Mouse (Mus musculus): ENCODE measurements around the gene 4930432M17Rik. TPM values are rescaled to one million over a fixed set of nuclear protein-coding genes. Genes with fewer than 3 reads are reported as not detected.

4930432M17Rik gene
- total RNA-seq (2021): not detected in 2 replicates
- long read RNA-seq, experiment 1: 0 reads
- long read RNA-seq, experiment 2: 0 reads

DNA sequence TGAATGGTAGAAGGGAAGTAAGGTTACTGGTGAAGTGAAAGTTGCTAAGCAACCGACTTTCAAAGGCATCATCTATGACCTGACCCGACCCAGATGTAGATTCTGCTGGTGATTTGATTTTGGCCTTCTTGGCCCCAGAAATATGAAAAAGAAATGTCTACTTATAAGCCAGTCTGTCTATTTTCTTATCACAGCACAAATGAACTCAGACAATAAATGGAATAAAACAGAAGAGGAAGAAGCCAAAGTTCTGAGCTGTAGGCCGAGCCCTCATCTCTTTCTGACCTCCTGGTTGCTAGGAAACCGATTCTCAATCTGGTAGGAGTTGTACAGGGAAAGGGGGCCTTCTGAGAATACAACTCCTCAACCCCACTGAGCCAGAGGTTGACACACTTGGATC lies at the start of gene 4930432M17Rik:
Gene 4930432M17Rik, plus strand, starts transcription at position 301 of the 400 bp plus-strand sequence.
- DNase-seq: no peak

DNA sequence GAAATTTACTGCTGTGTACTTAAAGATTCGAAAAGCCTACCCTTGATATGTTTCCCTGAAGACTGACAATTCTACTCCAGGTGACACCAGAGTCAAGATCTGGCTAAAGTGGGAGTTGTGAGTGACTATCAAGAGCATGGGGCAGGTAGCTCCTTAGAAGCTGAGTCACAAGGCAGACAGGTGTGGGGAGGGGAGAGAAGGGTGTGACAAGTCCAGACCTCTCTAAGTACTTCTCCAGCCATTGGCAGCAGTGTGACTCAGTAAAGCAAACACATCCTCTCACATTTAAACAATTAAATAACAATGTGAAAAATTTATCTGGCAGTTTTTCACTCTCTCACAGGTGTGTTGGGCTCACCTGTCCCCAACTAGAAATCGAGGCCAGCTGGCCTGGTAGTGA lies 44.9 kb upstream of the 4930432M17Rik start:
- no peak for DNase-seq

- no peak for DNase-seq
Observed at GRCm38 (mm10) chr3:121626273-121626672, 44.3 kb upstream of the 4930432M17Rik start.

DNA sequence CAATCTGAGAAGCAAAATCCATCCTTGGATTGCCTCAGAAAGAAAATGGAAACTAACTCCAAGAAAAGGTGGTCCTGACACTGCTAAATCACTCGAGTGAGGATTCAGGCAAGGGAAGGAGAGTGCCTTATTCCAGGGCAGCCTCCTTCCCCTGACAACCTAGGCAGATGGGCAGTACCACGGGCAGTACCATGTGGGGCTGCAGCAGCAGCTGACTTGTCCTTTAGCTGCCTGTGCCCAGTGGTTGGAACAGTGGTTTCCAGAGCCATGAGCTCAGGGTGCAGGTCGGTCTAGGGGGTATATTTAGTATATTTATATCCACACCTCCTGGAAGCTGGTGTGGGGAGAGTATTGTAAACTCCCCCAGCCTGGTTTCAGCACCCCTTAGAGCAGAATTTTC lies 42.3 kb upstream of the 4930432M17Rik start:
- DNase-seq: no peak

DNA sequence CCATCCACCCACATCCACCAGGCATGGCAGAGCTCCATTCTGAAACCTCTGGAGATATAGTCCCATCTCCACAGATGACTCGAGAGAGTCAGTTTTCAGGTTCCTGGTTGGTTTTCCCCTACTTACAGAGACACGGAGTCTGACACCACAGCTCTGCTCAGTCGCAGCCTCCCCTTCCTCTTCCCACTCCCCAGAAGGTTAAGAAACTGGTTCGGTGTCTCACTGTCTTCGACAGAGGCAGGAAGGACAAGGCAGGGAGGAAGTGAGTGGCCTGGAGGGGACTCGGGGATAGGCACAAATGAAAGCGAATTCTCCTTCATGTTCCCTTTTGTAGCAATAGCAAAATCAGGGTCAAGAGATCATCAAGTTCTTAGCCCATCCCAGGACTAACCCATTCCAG lies 39.9 kb upstream of the 4930432M17Rik start:
- DNase-seq: no peak

GRCm38 (mm10) chr3:121634963-121635362 lies 35.6 kb upstream of the 4930432M17Rik start:
- no peak for DNase-seq

DNA sequence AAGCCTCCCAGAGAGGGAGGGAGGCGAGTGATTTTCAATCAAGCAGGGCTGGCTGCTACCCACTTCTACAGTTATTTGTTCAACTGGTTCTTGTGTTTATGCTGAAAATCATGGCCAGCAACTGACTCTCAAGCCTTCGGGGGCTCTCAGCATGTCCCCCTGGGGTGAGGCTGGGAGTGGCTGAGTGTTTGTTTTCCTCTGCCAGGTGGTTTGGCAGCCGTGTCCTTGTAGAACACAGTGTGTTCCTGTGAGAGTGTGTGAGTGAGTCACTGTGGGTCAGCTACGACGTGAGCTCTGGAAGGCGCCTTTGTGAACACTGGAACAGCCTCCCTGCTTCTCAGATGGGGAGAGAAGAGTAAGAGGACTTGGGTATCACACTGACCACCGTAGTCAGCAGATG lies 35.1 kb upstream of the 4930432M17Rik start:
- peak; percentile 39 for DNase-seq

- DNase-seq: peak; percentile 53
Observed at GRCm38 (mm10) chr3:121636315-121636714, 34.2 kb upstream of the 4930432M17Rik start.

DNA sequence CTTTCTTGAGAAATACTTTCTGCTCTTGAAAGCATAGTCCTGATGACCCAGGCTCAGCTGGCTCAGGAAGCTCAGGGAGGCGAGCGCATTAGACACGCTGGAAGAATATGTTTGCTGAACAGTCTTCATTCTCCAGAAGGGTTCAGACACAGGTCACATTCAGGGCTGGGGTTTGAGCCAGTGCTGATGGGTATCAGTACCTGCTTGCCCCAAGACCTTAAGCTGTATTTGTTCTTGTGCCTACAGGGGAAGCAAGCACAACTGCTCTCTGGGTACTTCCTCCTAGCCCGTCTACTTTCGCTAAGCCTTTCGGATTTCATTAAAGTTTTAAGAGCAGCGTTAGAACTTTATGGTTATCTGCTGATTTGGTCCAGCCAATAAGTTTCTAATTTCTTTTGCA lies 33.8 kb upstream of the 4930432M17Rik start:
- DNase-seq: no peak

GRCm38 (mm10) chr3:121637792-121638191 lies 32.8 kb upstream of the 4930432M17Rik start:
- DNase-seq: no peak

- DNase-seq: no peak
Observed at GRCm38 (mm10) chr3:121638241-121638640, 32.3 kb upstream of the 4930432M17Rik start.

DNA sequence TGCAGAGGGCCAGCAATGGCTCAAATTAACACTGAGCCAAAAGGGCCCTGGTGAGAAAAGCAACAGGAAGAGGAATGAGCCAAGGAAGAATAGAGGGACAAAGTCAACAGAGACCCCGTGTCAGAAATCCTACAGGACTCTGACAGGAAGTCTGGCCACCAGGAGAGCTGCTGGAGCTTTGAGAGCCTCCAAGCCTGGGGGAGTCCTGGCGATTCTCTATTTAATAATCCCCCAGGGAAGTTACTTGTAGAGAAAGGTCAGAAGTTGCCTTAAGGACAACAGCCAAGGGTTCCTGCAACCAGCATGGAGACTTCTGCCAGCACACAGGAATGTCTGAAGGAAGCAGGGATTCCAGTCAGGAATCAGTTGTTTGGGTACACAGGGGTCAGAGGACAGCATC lies 30.0 kb upstream of the 4930432M17Rik start:
- DNase-seq: peak; percentile 37

GRCm38 (mm10) chr3:121643236-121643635 lies 27.3 kb upstream of the 4930432M17Rik start:
- DNase-seq: peak; percentile 68

DNA sequence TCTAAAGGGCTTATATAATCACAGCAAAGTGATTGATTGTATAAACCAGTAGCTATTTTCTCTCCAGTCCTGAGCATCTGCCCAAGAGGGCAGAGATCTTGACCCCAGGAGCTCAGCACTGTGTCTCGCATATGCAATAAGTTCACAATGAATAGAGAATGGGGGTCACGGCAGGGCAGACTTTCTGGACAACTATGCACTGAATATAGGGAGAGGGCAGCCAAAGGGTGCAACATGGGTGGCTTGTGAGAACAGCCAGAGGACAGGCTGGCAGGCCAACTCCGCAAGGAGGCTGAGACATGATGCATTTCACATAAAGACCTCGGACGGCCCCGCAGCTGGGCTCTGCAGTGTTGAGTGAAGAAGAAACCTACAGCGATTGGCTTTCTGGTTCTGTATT lies 25.1 kb upstream of the 4930432M17Rik start:
- peak; percentile 42 for DNase-seq

- DNase-seq: peak; percentile 14
Observed at GRCm38 (mm10) chr3:121646364-121647048, 24.1 kb upstream of the 4930432M17Rik start.

- DNase-seq: no peak
Observed at GRCm38 (mm10) chr3:121648238-121648778, 22.3 kb upstream of the 4930432M17Rik start.

GRCm38 (mm10) chr3:121650052-121650671 lies 20.4 kb upstream of the 4930432M17Rik start:
- DNase-seq: no peak

GRCm38 (mm10) chr3:121651710-121652109 lies 18.9 kb upstream of the 4930432M17Rik start:
- DNase-seq: no peak

- DNase-seq: peak; percentile 21
Observed at GRCm38 (mm10) chr3:121652186-121652585, 18.4 kb upstream of the 4930432M17Rik start.

DNA sequence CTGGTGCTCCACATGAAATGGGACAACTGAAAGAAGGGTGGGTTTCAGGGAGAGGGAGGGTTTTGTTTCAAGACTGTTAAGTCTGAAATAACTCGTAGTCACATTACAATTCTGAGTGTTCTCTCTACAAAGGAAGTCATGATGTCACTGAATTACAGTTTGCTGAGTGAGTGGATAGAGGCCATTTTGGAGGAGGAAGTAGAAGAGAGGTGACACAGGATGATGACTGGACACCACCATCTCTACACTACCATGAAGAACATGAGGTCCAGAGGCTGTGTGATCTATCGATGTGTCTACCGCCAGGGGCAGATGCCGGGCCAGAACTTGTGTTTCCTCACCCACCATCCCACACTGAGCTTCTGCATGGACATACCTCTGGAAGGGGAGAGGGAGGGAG lies 13.6 kb upstream of the 4930432M17Rik start:
- no peak for DNase-seq

- DNase-seq: no peak
Observed at GRCm38 (mm10) chr3:121662705-121663469, 7.7 kb upstream of the 4930432M17Rik start.

DNA sequence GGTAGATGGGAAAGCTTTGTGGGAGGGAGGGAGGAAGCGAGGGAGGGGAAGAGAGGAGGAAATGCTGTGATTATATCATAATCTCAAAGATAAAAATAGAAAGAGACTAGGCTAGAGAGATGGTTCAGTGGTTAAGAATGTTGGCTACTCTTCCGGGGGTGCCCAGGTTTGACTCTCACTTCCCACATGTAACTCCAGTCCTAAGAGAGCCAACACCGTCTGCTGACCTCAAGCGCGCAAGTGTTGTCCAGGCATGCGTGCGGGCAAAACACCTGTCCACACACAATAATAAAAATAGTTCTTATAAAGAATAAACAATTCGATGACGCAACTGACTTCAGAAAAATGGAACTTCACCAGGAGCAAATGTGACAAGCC lies 7.1 kb upstream of the 4930432M17Rik start:
- no peak for DNase-seq
